Mouse (Mus musculus): ENCODE data around the gene Jag2. TPM values are rescaled to one million over a fixed set of nuclear protein-coding genes. Genes with fewer than 3 reads are reported as not detected.
A peak's percentile ranks its signal among the peaks of the same experiment; 100 is the strongest.

Jag2 gene
- polyA plus RNA-seq, 1 experiment from 2014 or later = 4.7 TPM

- Histone ChIP-seq H3K9ac (ENCODE audit: low read length) (peak overlapping the region; percentile 57; the same call in 1 of the 2 replicates), H3K4me1 (ENCODE audit: control insufficient read depth in 2 of 2, insufficient read depth in 2 of 2, low read length in 2 of 2) (peaks cover 20 to 28% of the 10 kb centered on the region in 2 experiments), H3K4me3 (ENCODE audit: control insufficient read depth in 1 of 2, insufficient read depth in 1 of 2, low read depth in 1 of 2, low read length in 2 of 2) (no peak overlapping the region), H3K4me2 (ENCODE audit: low read length) (peak overlapping the region; percentile 22), H3K9me3 (ENCODE audit: control insufficient read depth, low read length) (no peaks in the 10 kb centered on the region), H3K27ac (replicated peaks in 1 of 2; ENCODE audit: control insufficient read depth in 1 of 2, insufficient read depth in 1 of 2, low read depth in 2 of 2, low read length in 2 of 2) (peak overlapping the region; percentile 78 to 92), H3K27me3 (ENCODE audit: control insufficient read depth, insufficient read depth, low read length) (no peaks in the 10 kb centered on the region), H3K36me3 (ENCODE audit: control insufficient read depth, insufficient read depth, low read length) (peaks cover 77% of the 10 kb centered on the region)
- WGBS = 68% methylated on average over 5 of the region's 5 CpGs
- no peak for ATAC-seq (ENCODE audit: insufficient number of reproducible peaks, insufficient read depth, low FRiP score, low read depth)
Measured at GRCm38 (mm10) chr12:112961872-112962271, 32.3 kb upstream of the Jag2 start.

- no peaks in the 10 kb centered on the region for H3K9me3 ChIP-seq (ENCODE audit: control insufficient read depth, low read length)
- H3K36me3 ChIP-seq (ENCODE audit: control insufficient read depth, insufficient read depth, low read length) = peaks cover 73% of the 10 kb centered on the region
- H3K27ac ChIP-seq (replicated peaks in 1 of 2; ENCODE audit: control insufficient read depth in 1 of 2, insufficient read depth in 1 of 2, low read depth in 2 of 2, low read length in 2 of 2) = peak overlapping the region; percentile 78 to 92
- peaks cover 20 to 28% of the 10 kb centered on the region in 2 experiments for H3K4me1 ChIP-seq (ENCODE audit: control insufficient read depth in 2 of 2, insufficient read depth in 2 of 2, low read length in 2 of 2)
- WGBS = 32% methylated on average over 7 of the region's 7 CpGs
- peak overlapping the region; percentile 22 for H3K4me2 ChIP-seq (ENCODE audit: low read length)
- no peaks in the 10 kb centered on the region for H3K27me3 ChIP-seq (ENCODE audit: control insufficient read depth, insufficient read depth, low read length)
- no peak overlapping the region for H3K4me3 ChIP-seq (ENCODE audit: control insufficient read depth in 1 of 2, insufficient read depth in 1 of 2, low read depth in 1 of 2, low read length in 2 of 2)
- ATAC-seq (ENCODE audit: insufficient number of reproducible peaks, insufficient read depth, low FRiP score, low read depth) = peak; percentile 69
- peak overlapping the region; percentile 57; the same call in 1 of the 2 replicates for H3K9ac ChIP-seq (ENCODE audit: low read length)
Measured at GRCm38 (mm10) chr12:112961428-112961827, 31.9 kb upstream of the Jag2 start.

- no peaks in the 10 kb centered on the region for H3K9me3 ChIP-seq (ENCODE audit: control insufficient read depth, low read length)
- WGBS = 66% methylated on average over 8 of the region's 8 CpGs
- no peaks in the 10 kb centered on the region for H3K27me3 ChIP-seq (ENCODE audit: control insufficient read depth, insufficient read depth, low read length)
- no peak overlapping the region for H3K4me3 ChIP-seq (ENCODE audit: control insufficient read depth in 1 of 2, insufficient read depth in 1 of 2, low read depth in 1 of 2, low read length in 2 of 2)
- H3K27ac ChIP-seq (replicated peaks in 1 of 2; ENCODE audit: control insufficient read depth in 1 of 2, insufficient read depth in 1 of 2, low read depth in 2 of 2, low read length in 2 of 2) = peak overlapping the region in 1 of 2 experiments; percentile 41; a peak in 1 of 4 replicates
- no peak overlapping the region for H3K9ac ChIP-seq (ENCODE audit: low read length)
- peaks cover 57% of the 10 kb centered on the region for H3K36me3 ChIP-seq (ENCODE audit: control insufficient read depth, insufficient read depth, low read length)
- ATAC-seq (ENCODE audit: insufficient number of reproducible peaks, insufficient read depth, low FRiP score, low read depth) = no peak
- peaks cover 22 to 28% of the 10 kb centered on the region in 2 experiments for H3K4me1 ChIP-seq (ENCODE audit: control insufficient read depth in 2 of 2, insufficient read depth in 2 of 2, low read length in 2 of 2)
- no peak overlapping the region for H3K4me2 ChIP-seq (ENCODE audit: low read length)
Measured at GRCm38 (mm10) chr12:112959421-112959820, 29.8 kb upstream of the Jag2 start.

GRCm38 (mm10) chr12:112958303-112958702 lies 28.7 kb upstream of the Jag2 start:
- ATAC-seq (ENCODE audit: insufficient number of reproducible peaks, insufficient read depth, low FRiP score, low read depth) = no peak
- Histone ChIP-seq H3K27me3 (ENCODE audit: control insufficient read depth, insufficient read depth, low read length) (no peaks in the 10 kb centered on the region), H3K9me3 (ENCODE audit: control insufficient read depth, low read length) (no peaks in the 10 kb centered on the region), H3K4me1 (ENCODE audit: control insufficient read depth in 2 of 2, insufficient read depth in 2 of 2, low read length in 2 of 2) (peaks cover 24 to 30% of the 10 kb centered on the region in 2 experiments), H3K27ac (replicated peaks in 1 of 2; ENCODE audit: control insufficient read depth in 1 of 2, insufficient read depth in 1 of 2, low read depth in 2 of 2, low read length in 2 of 2) (peak overlapping the region; percentile 33 to 62; a peak in 3 of 4 replicates), H3K36me3 (ENCODE audit: control insufficient read depth, insufficient read depth, low read length) (peaks cover 46% of the 10 kb centered on the region), H3K4me2 (ENCODE audit: low read length) (no peak overlapping the region), H3K9ac (ENCODE audit: low read length) (0 out of 2 replicates have a peak overlapping the region, but pooled peaks have one; percentile 21), H3K4me3 (ENCODE audit: control insufficient read depth in 1 of 2, insufficient read depth in 1 of 2, low read depth in 1 of 2, low read length in 2 of 2) (no peak overlapping the region)
- 18% methylated on average over 4 of the region's 4 CpGs for WGBS

- Histone ChIP-seq H3K27ac (replicated peaks in 1 of 2; ENCODE audit: control insufficient read depth in 1 of 2, insufficient read depth in 1 of 2, low read depth in 2 of 2, low read length in 2 of 2) (no peak overlapping the region), H3K27me3 (ENCODE audit: control insufficient read depth, insufficient read depth, low read length) (no peaks in the 10 kb centered on the region), H3K4me3 (ENCODE audit: control insufficient read depth in 1 of 2, insufficient read depth in 1 of 2, low read depth in 1 of 2, low read length in 2 of 2) (no peak overlapping the region), H3K4me2 (ENCODE audit: low read length) (no peak overlapping the region), H3K9ac (ENCODE audit: low read length) (no peak overlapping the region), H3K36me3 (ENCODE audit: control insufficient read depth, insufficient read depth, low read length) (peaks cover 21% of the 10 kb centered on the region), H3K9me3 (ENCODE audit: control insufficient read depth, low read length) (no peaks in the 10 kb centered on the region), H3K4me1 (ENCODE audit: control insufficient read depth in 2 of 2, insufficient read depth in 2 of 2, low read length in 2 of 2) (peaks cover 36 to 37% of the 10 kb centered on the region in 2 experiments)
- WGBS = 42% methylated on average over 4 of the region's 4 CpGs
- ATAC-seq (ENCODE audit: insufficient number of reproducible peaks, insufficient read depth, low FRiP score, low read depth) = no peak
Measured at GRCm38 (mm10) chr12:112955800-112956199, 26.2 kb upstream of the Jag2 start.

- no peak for ATAC-seq (ENCODE audit: insufficient number of reproducible peaks, insufficient read depth, low FRiP score, low read depth)
- Histone ChIP-seq H3K4me3 (ENCODE audit: control insufficient read depth in 1 of 2, insufficient read depth in 1 of 2, low read depth in 1 of 2, low read length in 2 of 2) (no peak overlapping the region), H3K4me2 (ENCODE audit: low read length) (0 out of 2 replicates have a peak overlapping the region, but pooled peaks have one; percentile 15), H3K36me3 (ENCODE audit: control insufficient read depth, insufficient read depth, low read length) (0 out of 2 replicates have a peak, but pooled peaks cover 4% of the 10 kb centered on the region), H3K4me1 (ENCODE audit: control insufficient read depth in 2 of 2, insufficient read depth in 2 of 2, low read length in 2 of 2) (peaks cover 35 to 38% of the 10 kb centered on the region in 2 experiments), H3K27ac (replicated peaks in 1 of 2; ENCODE audit: control insufficient read depth in 1 of 2, insufficient read depth in 1 of 2, low read depth in 2 of 2, low read length in 2 of 2) (peak overlapping the region; percentile 46 to 54), H3K9me3 (ENCODE audit: control insufficient read depth, low read length) (no peaks in the 10 kb centered on the region), H3K27me3 (ENCODE audit: control insufficient read depth, insufficient read depth, low read length) (peaks cover 4% of the 10 kb centered on the region; the same call in 1 of the 2 replicates), H3K9ac (ENCODE audit: low read length) (no peak overlapping the region)
- 39% methylated on average over 3 of the region's 3 CpGs for WGBS
Measured at GRCm38 (mm10) chr12:112952926-112953565, 23.5 kb upstream of the Jag2 start.

GRCm38 (mm10) chr12:112952433-112952832 lies 22.9 kb upstream of the Jag2 start:
- Histone ChIP-seq H3K27ac (replicated peaks in 1 of 2; ENCODE audit: control insufficient read depth in 1 of 2, insufficient read depth in 1 of 2, low read depth in 2 of 2, low read length in 2 of 2) (peak overlapping the region; percentile 46 to 54), H3K9ac (ENCODE audit: low read length) (no peak overlapping the region), H3K27me3 (ENCODE audit: control insufficient read depth, insufficient read depth, low read length) (peaks cover 4% of the 10 kb centered on the region; the same call in 1 of the 2 replicates), H3K4me1 (ENCODE audit: control insufficient read depth in 2 of 2, insufficient read depth in 2 of 2, low read length in 2 of 2) (peaks cover 32 to 36% of the 10 kb centered on the region in 2 experiments), H3K9me3 (ENCODE audit: control insufficient read depth, low read length) (no peaks in the 10 kb centered on the region), H3K4me3 (ENCODE audit: control insufficient read depth in 1 of 2, insufficient read depth in 1 of 2, low read depth in 1 of 2, low read length in 2 of 2) (no peak overlapping the region), H3K4me2 (ENCODE audit: low read length) (0 out of 2 replicates have a peak overlapping the region, but pooled peaks have one; percentile 15), H3K36me3 (ENCODE audit: control insufficient read depth, insufficient read depth, low read length) (0 out of 2 replicates have a peak, but pooled peaks cover 4% of the 10 kb centered on the region)
- peak; percentile 33 for ATAC-seq (ENCODE audit: insufficient number of reproducible peaks, insufficient read depth, low FRiP score, low read depth)
- WGBS = 33% methylated on average over 8 of the region's 8 CpGs

All from heart, embryonic 14.5 days (tissue).